Mouse (Mus musculus) cortical plate, adult 2 months (tissue): Measurements from ENCODE around the gene Pink1. TPM values are rescaled to one million over a fixed set of nuclear protein-coding genes. Genes with fewer than 3 reads are reported as not detected.

Source experiments
- H3K27ac ChIP-seq: fragments of 200-500 bp; 2 replicates; pipeline ENCODE4 v1.5.1; 2012; ENCODE audit warnings: low read length, control low read depth, inconsistent platforms; ENCODE audit not compliant: insufficient read depth
- H3K4me1 ChIP-seq: fragments of 200-500 bp; 2 replicates; pipeline ENCODE4 v1.6.1; 2011; ENCODE audit warnings: low read length; ENCODE audit not compliant: control insufficient read depth, insufficient read depth
- H3K4me3 ChIP-seq: fragments of 200-500 bp; 2 replicates; pipeline ENCODE4 v1.5.1; 2011; ENCODE audit warnings: mild to moderate bottlenecking, low read length, control low read depth; ENCODE audit not compliant: insufficient read depth
- CTCF ChIP-seq: fragments of 200-500 bp; IDR thresholded peaks from 2 replicates; pipeline ENCODE4 v1.5.1; 2011; ENCODE audit warnings: mild to moderate bottlenecking, control low read depth, low read length; ENCODE audit not compliant: insufficient read depth; ENCODE audit errors: extremely low read depth
- POLR2A ChIP-seq: fragments of 200-500 bp; IDR thresholded peaks from 2 replicates; pipeline ENCODE4 v1.6.1; 2011; ENCODE audit warnings: mild to moderate bottlenecking, low read length, control low read depth; ENCODE audit not compliant: insufficient read depth; ENCODE audit errors: extremely low read depth
- polyA plus RNA-seq: library from polyadenylated mRNA; depleted of rRNA; stranded (reverse); fragments of >200 nt; gene quantifications from 2 replicates; pipeline ENCODE4 v1.2.3, GENCODE M21; 2012

Pink1 gene
- polyA plus RNA-seq, 1 experiment = 411 TPM

DNA sequence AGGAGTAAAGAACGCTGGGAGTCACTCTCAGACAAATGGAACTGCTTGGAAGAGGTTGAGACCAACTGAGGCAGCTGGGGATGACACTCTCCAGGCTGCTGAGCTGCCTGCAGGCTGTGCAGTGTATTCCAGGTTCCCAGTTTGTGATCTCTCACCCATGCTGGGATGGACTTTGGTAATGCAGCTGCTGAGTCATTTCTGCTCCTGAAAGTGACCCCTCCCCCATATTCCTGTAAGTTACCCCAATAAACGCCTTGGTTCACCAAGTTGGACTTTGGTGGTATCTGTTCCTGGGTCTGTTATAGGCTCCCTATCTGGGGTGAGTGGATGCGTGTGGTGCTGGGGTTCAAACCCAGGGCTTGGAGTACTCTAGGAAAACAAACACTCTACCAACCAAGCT, 32.1 kb upstream of the Pink1 start:
- H3K27ac ChIP-seq = no peak overlapping the region
- no peak for TF ChIP-seq CTCF
- TF ChIP-seq POLR2A = no peak
- H3K4me3 ChIP-seq = no peak overlapping the region
- no peaks in the 10 kb centered on the region for H3K4me1 ChIP-seq

DNA sequence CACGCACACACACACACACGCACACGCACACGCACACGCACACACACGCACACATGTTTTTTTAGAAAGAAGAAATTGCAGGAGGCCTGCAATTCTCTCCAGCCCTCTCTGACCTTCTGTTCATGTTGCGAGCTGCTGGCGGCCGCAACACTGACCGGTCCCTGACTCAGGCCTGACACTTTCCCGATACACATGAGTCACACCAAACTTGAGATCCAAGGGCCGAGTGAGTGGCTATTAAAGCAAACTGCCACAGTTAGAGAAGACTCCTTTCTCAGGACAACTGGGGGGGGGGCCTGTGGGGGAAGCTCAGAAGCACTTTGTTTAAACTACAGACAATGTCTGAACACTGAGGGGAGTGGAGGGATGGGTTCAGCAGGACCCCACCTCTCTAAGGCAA, 30.4 kb upstream of the Pink1 start:
- no peaks in the 10 kb centered on the region for H3K4me1 ChIP-seq
- no peak overlapping the region for H3K4me3 ChIP-seq
- TF ChIP-seq CTCF (no peak), POLR2A (no peak)
- no peak overlapping the region for H3K27ac ChIP-seq

DNA sequence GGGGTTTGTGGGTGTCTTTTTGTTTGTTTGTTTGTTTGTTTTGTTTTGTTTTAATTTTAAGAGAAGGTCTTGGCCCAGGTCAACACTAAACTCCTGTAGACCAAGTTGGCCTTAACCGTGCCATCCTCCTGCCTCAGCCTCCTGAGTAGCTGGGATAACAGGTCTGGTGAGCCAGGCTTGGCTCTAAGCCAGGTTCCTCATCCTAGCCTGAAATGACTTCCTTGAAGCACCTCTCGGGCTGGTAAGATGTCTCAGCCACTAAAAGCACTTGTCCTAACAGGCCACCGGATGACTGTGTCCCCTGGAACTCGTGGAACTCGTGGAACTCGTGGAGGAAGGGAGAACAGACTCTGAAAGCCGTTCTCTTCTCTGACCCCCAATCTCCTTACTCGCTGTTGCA, 30.0 kb upstream of the Pink1 start:
- Histone ChIP-seq H3K27ac (no peak overlapping the region), H3K4me3 (no peak overlapping the region), H3K4me1 (no peaks in the 10 kb centered on the region)
- TF ChIP-seq CTCF (no peak), POLR2A (no peak)

DNA sequence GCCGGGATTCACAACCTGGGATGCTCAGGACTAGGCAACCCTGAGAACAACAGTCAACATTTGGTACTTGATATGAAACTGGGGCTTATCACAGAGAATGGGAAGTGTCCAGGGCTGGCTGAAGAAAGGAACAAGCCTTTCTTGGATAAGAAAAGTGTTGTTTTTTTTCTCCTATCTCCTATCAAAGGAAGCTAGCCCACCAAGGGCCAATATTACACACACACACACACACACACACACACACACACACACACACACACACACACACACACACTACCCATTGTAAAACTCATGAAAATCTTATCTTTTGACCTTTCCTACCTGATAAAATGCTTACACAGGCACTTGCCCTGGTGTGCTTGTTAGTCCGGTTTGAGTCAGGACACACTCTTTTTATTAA, 29.4 kb upstream of the Pink1 start:
- H3K27ac ChIP-seq = no peak overlapping the region
- H3K4me3 ChIP-seq = no peak overlapping the region
- no peaks in the 10 kb centered on the region for H3K4me1 ChIP-seq
- no peak for TF ChIP-seq POLR2A
- TF ChIP-seq CTCF = no peak

DNA sequence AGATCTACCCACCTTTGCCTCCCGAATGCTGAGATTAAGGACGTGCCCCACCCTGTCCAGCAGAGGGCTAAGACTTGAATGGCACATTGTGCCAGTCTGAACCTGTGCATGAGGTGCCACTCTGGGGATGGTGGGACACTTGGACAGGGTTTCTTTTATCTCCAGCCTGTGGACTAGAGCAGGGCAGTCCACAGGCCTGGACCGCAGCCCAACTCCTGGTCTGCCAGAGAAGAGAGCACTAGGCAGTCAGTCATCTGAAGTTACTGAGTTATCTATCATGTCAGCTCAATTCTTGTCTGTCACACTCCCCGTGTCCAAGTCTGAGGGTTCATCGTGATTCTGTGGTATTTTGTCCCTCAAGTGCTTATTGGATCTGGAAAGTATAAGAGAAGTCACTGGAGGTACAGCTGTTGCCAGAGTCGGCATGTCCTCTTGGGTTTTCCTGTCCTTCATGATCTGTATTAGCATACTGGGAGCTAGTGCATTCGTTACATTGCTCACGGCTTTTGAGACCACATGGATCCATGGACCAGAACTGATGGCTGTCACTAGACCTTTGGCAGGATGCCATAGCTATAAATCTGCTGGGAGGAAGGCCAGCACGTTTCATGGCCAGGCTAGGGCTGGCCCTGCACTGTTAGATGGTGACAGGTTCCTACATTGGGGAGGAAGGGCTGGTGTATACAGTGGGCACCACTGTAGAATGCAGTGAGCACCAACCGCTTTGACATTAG, 27.5 kb upstream of the Pink1 start:
- TF ChIP-seq POLR2A = no peak
- TF ChIP-seq CTCF = no peak
- no peak overlapping the region for H3K27ac ChIP-seq
- H3K4me1 ChIP-seq = no peaks in the 10 kb centered on the region
- H3K4me3 ChIP-seq = no peak overlapping the region

DNA sequence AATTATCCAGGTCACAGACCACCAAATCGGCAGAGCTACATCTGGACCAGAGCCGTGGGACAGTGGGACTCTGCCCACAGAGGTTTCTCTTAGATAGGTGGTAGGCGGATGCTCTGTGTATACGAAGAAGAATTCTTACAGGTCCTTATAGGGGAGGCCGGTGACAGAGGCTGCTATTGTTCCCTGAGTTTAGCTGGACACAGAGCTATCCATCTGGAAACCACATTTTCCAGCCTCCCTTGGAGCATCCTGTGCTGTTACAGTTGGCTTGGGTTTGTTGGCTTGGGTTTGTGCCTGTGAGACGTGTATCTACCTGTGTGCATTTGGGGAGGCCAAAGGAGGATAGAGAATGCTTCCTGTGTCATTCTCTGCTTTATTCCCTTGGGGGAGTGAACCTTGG, 26.6 kb upstream of the Pink1 start:
- no peak overlapping the region for H3K27ac ChIP-seq
- TF ChIP-seq CTCF (no peak), POLR2A (no peak)
- H3K4me3 ChIP-seq = no peak overlapping the region
- no peaks in the 10 kb centered on the region for H3K4me1 ChIP-seq

DNA sequence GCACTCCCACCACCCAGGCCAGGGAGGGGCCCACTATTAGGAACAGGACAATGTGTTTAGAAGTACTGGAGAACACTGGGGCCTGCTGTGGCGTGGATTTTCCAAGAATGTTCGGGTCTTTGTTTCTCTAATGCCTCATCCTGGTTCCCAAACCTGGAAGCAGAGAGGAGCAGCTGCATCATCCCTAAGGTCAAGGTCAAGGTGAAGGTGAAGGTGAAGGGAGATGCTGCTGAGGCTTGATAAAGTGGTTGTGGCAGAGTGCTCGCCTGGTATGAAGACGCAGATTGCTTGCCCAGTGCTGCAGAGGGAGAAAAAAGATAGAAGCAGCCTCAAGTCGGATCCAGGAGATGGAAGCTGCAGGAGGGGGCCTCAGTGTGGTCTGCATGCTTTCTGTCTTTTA, 25.7 kb upstream of the Pink1 start:
- no peak overlapping the region for H3K4me3 ChIP-seq
- H3K4me1 ChIP-seq = no peaks in the 10 kb centered on the region
- TF ChIP-seq CTCF (no peak), POLR2A (no peak)
- H3K27ac ChIP-seq = no peak overlapping the region

DNA sequence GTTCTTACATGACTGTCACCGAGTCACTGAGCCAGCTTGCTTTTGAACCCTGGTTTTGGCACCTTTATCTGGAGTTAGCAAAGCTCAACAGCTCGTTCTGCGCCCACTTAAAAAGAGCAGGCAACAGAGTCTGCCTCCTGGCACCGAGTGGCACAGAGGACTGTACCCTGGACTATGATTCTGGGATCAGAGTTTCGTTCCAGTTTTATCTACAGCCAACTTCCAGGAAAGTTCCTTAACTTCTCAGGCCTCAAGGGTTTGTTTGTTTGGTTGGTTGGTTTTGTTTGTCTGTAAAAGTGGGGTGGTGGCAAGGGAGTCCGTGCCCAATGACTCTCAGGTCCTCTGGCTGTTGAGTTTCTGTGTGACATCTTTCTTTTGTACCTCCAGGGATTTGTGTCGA, 22.6 kb upstream of the Pink1 start:
- no peak overlapping the region for H3K27ac ChIP-seq
- TF ChIP-seq CTCF = no peak
- TF ChIP-seq POLR2A = no peak

DNA sequence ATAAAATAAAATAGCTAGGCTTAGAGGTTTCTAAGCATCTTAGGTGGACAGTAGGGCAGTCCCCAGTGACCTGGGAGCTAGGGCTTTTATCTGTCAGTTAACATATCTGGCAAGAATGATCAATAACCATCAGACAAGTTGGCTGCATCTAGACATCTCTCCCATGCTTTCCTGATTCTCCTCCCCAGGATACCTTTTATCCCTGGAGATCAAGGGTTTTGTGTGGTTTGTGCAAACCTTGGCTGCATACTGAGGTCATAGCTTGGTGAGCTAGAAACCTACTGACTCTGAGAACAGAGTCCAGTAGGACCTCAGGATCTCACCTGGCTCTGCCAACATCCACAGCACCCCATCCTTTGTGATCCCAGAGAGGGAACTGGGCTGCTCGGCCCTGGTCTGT, 21.2 kb upstream of the Pink1 start:
- Histone ChIP-seq H3K4me1 (no peaks in the 10 kb centered on the region), H3K27ac (no peak overlapping the region), H3K4me3 (no peak overlapping the region)
- TF ChIP-seq POLR2A (no peak), CTCF (no peak)

More for the DNA sequence above, 22.6 kb upstream of the Pink1 start:
- no peak overlapping the region for H3K4me3 ChIP-seq
- no peaks in the 10 kb centered on the region for H3K4me1 ChIP-seq

DNA sequence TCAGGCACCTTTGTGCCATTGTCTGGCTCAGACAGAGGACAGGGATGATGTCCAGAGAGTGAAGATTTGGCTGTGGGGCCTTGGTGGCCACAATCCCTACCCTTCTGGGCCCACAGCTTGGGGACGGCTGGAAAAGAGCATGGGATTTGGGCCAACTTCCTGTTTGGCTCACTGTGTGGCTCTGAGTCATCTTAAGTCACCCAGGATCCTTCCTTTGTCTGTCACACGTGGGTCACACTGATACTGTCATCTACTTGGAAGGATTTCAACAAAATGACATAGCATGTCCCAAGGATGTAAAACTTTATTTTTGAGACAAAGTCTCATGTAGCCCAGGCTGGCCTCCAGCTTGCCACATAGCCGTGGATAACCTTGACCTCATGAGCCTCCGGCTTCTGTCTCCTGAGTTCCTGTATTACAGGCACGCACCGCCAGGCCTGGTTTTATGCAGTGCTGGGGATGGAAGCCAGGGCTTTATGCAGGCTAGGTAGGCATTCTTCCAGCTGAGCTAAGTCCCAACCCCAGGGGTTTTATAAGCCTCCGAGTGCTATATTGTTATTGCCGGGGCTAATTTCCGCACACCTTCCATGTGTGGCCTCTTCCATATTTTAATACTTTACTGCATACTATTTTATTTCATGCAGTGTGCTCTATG, 18.9 kb upstream of the Pink1 start:
- TF ChIP-seq POLR2A = no peak
- TF ChIP-seq CTCF = no peak
- Histone ChIP-seq H3K27ac (no peak overlapping the region), H3K4me3 (no peak overlapping the region), H3K4me1 (no peaks in the 10 kb centered on the region)

DNA sequence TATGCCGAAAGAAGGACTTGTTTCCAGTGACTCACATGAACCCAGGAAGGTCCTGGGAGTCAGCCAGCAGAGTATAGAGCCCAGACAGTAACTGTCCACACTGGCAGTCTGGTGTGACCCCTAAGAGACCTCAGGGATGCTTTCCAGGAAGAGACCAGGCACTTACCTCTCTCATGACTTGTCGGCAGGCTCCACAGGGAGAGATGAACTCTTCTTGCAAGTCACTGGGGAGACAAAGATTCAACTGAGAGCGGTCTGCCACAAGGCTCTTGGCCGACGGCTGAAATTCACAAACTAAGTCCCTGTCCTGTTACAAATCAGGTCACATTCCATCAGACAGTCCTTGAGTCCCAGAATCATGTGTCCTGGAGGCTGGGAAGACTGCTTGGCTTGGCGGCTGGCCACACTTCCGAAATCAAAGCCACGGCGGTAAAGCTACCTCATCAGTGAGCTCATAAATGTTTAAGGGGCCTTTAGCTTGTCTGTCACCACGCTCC, 17.3 kb upstream of the Pink1 start:
- H3K27ac ChIP-seq = no peak overlapping the region
- no peak overlapping the region for H3K4me3 ChIP-seq
- no peak for TF ChIP-seq CTCF
- no peak for TF ChIP-seq POLR2A

More for the DNA sequence above, 17.3 kb upstream of the Pink1 start:
- H3K4me1 ChIP-seq = no peaks in the 10 kb centered on the region
